Mouse (Mus musculus) adrenal gland, adult (tissue): ENCODE results near the gene 2010111I01Rik.
"Not testable (repeated sequence)": the region's sequence is repeated elsewhere in the genome, so short reads cannot be mapped to it uniquely, and the experiment has no call there.

ENCODE experiments used
- DNase-seq, 2 experiments: peaks; one replicate each; pipeline ENCODE4 v3.0.0; 2022 to 2023; ENCODE audit warnings: low spot score in 1 of 2; ENCODE audit not compliant: inconsistent age in 2 of 2

The 2010111I01Rik gene

GRCm38 (mm10) chr13:63187145-63188143 is 222.8 kb downstream of the 2010111I01Rik start:
- DNase-seq: peak; percentile 23 to 48

GRCm38 (mm10) chr13:63188306-63188705 is 223.6 kb downstream of the 2010111I01Rik start:
- no peak for DNase-seq

GRCm38 (mm10) chr13:63188811-63189210 is 224.1 kb downstream of the 2010111I01Rik start:
- peak in 1 of 2 experiments; percentile 65 for DNase-seq

GRCm38 (mm10) chr13:63193423-63193822 is 228.7 kb downstream of the 2010111I01Rik start:
- no peak for DNase-seq

- DNase-seq: no peak
Measured at GRCm38 (mm10) chr13:63198038-63198437, 233.3 kb downstream of the 2010111I01Rik start.

- peak in 1 of 2 experiments; percentile 47 for DNase-seq
Measured at GRCm38 (mm10) chr13:63199588-63199987, 234.9 kb downstream of the 2010111I01Rik start.

GRCm38 (mm10) chr13:63203502-63204278 is 239.0 kb downstream of the 2010111I01Rik start:
- no peak for DNase-seq

- no peak for DNase-seq
Measured at GRCm38 (mm10) chr13:63205750-63206149, 241.1 kb downstream of the 2010111I01Rik start.

GRCm38 (mm10) chr13:63206396-63206795 is 241.7 kb downstream of the 2010111I01Rik start:
- no peak for DNase-seq

- DNase-seq: no peak
Measured at GRCm38 (mm10) chr13:63216537-63216936, 251.8 kb downstream of the 2010111I01Rik start.

- no peak for DNase-seq
Measured at GRCm38 (mm10) chr13:63223026-63223770, 258.5 kb downstream of the 2010111I01Rik start.

- no peak for DNase-seq
Measured at GRCm38 (mm10) chr13:63225796-63226583, 261.3 kb downstream of the 2010111I01Rik start.

- no peak for DNase-seq
Measured at GRCm38 (mm10) chr13:63227785-63228184, 263.1 kb downstream of the 2010111I01Rik start.

GRCm38 (mm10) chr13:63230955-63231701 is 266.4 kb downstream of the 2010111I01Rik start:
- peak; percentile 50 to 82 for DNase-seq

- DNase-seq: no peak
Measured at GRCm38 (mm10) chr13:63231702-63232070, 267.0 kb downstream of the 2010111I01Rik start.

- DNase-seq: no peak
Measured at GRCm38 (mm10) chr13:63232558-63232957, 267.9 kb downstream of the 2010111I01Rik start.

GRCm38 (mm10) chr13:63234520-63234919 is 269.8 kb downstream of the 2010111I01Rik start:
- not testable (repeated sequence) for DNase-seq

GRCm38 (mm10) chr13:63235551-63235950 is 270.9 kb downstream of the 2010111I01Rik start:
- DNase-seq: peak in 1 of 2 experiments; percentile 39

- peak in 1 of 2 experiments; percentile 57 for DNase-seq
Measured at GRCm38 (mm10) chr13:63236159-63236893, 271.6 kb downstream of the 2010111I01Rik start.
